Mouse (Mus musculus): ENCODE data around the gene Gm28308. TPM values are rescaled to one million over a fixed set of nuclear protein-coding genes. Genes with fewer than 3 reads are reported as not detected.

Gm28308 gene
- polyA plus RNA-seq, 2 experiments: not detected

- no peak overlapping the region for H3K9ac ChIP-seq (replicated peaks)
- H3K4me3 ChIP-seq (ENCODE audit: insufficient read depth in 1 of 2, low read depth in 2 of 2, low read length in 2 of 2): no peak overlapping the region
- H3K27me3 ChIP-seq (ENCODE audit: control insufficient read depth, insufficient read depth, low read length): peaks cover 86% of the 10 kb centered on the region
- DNase-seq (ENCODE audit: low read depth in 3 of 3, low spot score in 3 of 3): no peak
- WGBS (ENCODE audit: insufficient replicate concordance): 38% methylated on average over 5 of the region's 5 CpGs
- no peak for TF ChIP-seq CTCF (IDR thresholded peaks at IDR 0.05; ENCODE audit: low read depth)
- no peak for TF ChIP-seq EP300 (IDR thresholded peaks at IDR 0.05; ENCODE audit: low read depth)
- no peak overlapping the region for H3K27ac ChIP-seq
- ATAC-seq (ENCODE audit: insufficient read depth): no peak
- H3K9me3 ChIP-seq (ENCODE audit: control insufficient read depth, low read length): no peaks in the 10 kb centered on the region
- H3K4me1 ChIP-seq (replicated peaks; ENCODE audit: control insufficient read depth in 2 of 2, insufficient read depth in 2 of 2, low read length in 1 of 2): no peaks in the 10 kb centered on the region
- no peak overlapping the region for H3K4me2 ChIP-seq (ENCODE audit: low read depth)
- no peaks in the 10 kb centered on the region for H3K36me3 ChIP-seq (replicated peaks; ENCODE audit: control insufficient read depth, insufficient read depth, low read depth)
Observed at GRCm38 (mm10) chr6:52154044-52154443, 59.1 kb downstream of the Gm28308 start.

GRCm38 (mm10) chr6:52153270-52153669, 59.9 kb downstream of the Gm28308 start:
- Histone ChIP-seq H3K4me3 (ENCODE audit: insufficient read depth in 1 of 2, low read depth in 2 of 2, low read length in 2 of 2) (no peak overlapping the region), H3K9ac (replicated peaks) (no peak overlapping the region), H3K27me3 (ENCODE audit: control insufficient read depth, insufficient read depth, low read length) (peaks cover 78% of the 10 kb centered on the region), H3K4me1 (replicated peaks; ENCODE audit: control insufficient read depth in 2 of 2, insufficient read depth in 2 of 2, low read length in 1 of 2) (no peaks in the 10 kb centered on the region), H3K36me3 (replicated peaks; ENCODE audit: control insufficient read depth, insufficient read depth, low read depth) (no peaks in the 10 kb centered on the region), H3K27ac (no peak overlapping the region), H3K4me2 (ENCODE audit: low read depth) (no peak overlapping the region), H3K9me3 (ENCODE audit: control insufficient read depth, low read length) (no peaks in the 10 kb centered on the region)
- TF ChIP-seq CTCF (IDR thresholded peaks at IDR 0.05; ENCODE audit: low read depth) (no peak), EP300 (IDR thresholded peaks at IDR 0.05; ENCODE audit: low read depth) (no peak)
- WGBS (ENCODE audit: insufficient replicate concordance): 5% methylated on average over 6 of the region's 6 CpGs
- DNase-seq (ENCODE audit: low read depth in 3 of 3, low spot score in 3 of 3) (no peak), ATAC-seq (ENCODE audit: insufficient read depth) (no peak)

DNA sequence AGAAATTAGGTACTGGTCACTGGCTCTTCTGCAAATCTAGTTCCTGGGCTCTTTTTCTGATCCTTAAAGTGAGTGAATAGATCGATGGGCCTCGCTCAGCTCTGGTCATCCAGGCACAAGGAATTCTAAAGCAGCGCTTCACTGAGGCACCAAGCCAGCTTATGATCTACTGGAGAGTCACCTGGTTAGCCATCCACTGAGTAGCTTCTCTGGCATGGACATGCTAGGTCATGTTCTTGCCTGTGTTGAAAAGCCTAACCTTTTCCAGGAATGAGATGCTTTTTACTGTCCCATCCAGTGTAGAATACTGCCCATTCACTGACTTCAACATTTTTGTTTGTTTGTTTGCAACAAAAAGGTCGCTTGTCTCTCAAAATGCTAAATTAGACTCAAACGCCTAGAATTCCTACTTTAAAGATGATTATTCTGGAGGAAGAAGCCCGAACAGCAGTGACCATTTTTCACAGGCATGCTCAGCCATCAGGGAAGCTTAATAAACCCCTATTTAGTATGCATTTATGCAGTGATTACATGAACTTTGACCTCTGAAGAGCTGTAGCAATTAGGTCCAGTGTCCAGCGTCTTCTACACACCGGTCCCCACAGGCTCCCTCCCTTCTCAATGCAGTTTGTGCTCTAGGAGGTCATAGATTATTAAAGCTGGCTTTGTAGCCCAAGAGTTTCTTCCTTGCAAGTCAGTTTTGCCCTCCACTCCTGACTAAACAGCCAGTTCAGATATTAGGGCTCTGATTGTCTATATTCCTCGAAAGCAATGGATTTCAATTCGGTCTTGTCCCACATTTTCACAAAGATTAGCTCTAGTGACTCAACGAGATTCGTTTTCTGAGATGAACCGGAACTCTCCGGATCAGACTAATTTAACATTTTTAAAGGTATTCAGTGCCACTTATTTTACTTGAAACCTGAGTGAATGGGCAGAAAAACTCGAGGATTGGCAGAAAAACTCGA, 60.6 kb downstream of the Gm28308 start:
- Histone ChIP-seq H3K4me3 (ENCODE audit: insufficient read depth in 1 of 2, low read depth in 2 of 2, low read length in 2 of 2) (no peak overlapping the region), H3K9ac (replicated peaks) (no peak overlapping the region), H3K4me1 (replicated peaks; ENCODE audit: control insufficient read depth in 2 of 2, insufficient read depth in 2 of 2, low read length in 1 of 2) (no peaks in the 10 kb centered on the region), H3K4me2 (ENCODE audit: low read depth) (no peak overlapping the region), H3K36me3 (replicated peaks; ENCODE audit: control insufficient read depth, insufficient read depth, low read depth) (no peaks in the 10 kb centered on the region), H3K27me3 (ENCODE audit: control insufficient read depth, insufficient read depth, low read length) (peaks cover 70% of the 10 kb centered on the region), H3K27ac (no peak overlapping the region), H3K9me3 (ENCODE audit: control insufficient read depth, low read length) (no peaks in the 10 kb centered on the region)
- TF ChIP-seq CTCF (IDR thresholded peaks at IDR 0.05; ENCODE audit: low read depth): no peak
- TF ChIP-seq EP300 (IDR thresholded peaks at IDR 0.05; ENCODE audit: low read depth): no peak
- 19% methylated on average over 16 of the region's 16 CpGs for WGBS (ENCODE audit: insufficient replicate concordance)
- no peak for DNase-seq (ENCODE audit: low read depth in 3 of 3, low spot score in 3 of 3)
- ATAC-seq (ENCODE audit: insufficient read depth): no peak

DNA sequence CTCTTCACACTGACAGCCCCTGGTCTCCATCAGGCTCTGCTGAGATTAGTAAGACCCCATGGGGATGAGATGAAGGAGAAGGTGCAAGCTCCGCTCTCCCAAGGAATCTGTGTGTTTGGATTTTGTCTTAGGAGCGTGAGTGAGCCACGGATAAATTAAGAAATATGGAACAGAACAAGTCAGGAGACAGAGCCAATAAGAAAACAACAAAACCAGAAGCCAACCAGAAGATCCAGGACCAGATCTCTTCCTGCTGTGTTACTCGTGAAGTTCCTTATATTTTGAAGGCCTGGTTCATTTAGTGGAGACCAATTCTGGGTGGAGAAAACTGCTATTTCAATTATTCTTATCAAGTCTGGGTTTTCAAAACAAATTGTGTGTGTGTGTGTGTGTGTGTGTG, 61.6 kb downstream of the Gm28308 start:
- no peaks in the 10 kb centered on the region for H3K4me1 ChIP-seq (replicated peaks; ENCODE audit: control insufficient read depth in 2 of 2, insufficient read depth in 2 of 2, low read length in 1 of 2)
- DNase-seq (ENCODE audit: low read depth in 3 of 3, low spot score in 3 of 3): no peak

GRCm38 (mm10) chr6:52150401-52150966, 62.7 kb downstream of the Gm28308 start:
- Histone ChIP-seq H3K4me3 (ENCODE audit: insufficient read depth in 1 of 2, low read depth in 2 of 2, low read length in 2 of 2) (no peak overlapping the region), H3K36me3 (replicated peaks; ENCODE audit: control insufficient read depth, insufficient read depth, low read depth) (no peaks in the 10 kb centered on the region), H3K9ac (replicated peaks) (no peak overlapping the region), H3K4me2 (ENCODE audit: low read depth) (no peak overlapping the region), H3K27me3 (ENCODE audit: control insufficient read depth, insufficient read depth, low read length) (peaks cover 50% of the 10 kb centered on the region), H3K4me1 (replicated peaks; ENCODE audit: control insufficient read depth in 2 of 2, insufficient read depth in 2 of 2, low read length in 1 of 2) (no peaks in the 10 kb centered on the region), H3K9me3 (ENCODE audit: control insufficient read depth, low read length) (no peaks in the 10 kb centered on the region), H3K27ac (no peak overlapping the region)
- 7% methylated on average over 16 of the region's 16 CpGs for WGBS (ENCODE audit: insufficient replicate concordance)
- DNase-seq (ENCODE audit: low read depth in 3 of 3, low spot score in 3 of 3): no peak
- no peak for TF ChIP-seq CTCF (IDR thresholded peaks at IDR 0.05; ENCODE audit: low read depth)
- no peak for TF ChIP-seq EP300 (IDR thresholded peaks at IDR 0.05; ENCODE audit: low read depth)
- no peak for ATAC-seq (ENCODE audit: insufficient read depth)

More for the DNA sequence above, 61.6 kb downstream of the Gm28308 start:
- H3K36me3 ChIP-seq (replicated peaks; ENCODE audit: control insufficient read depth, insufficient read depth, low read depth): no peaks in the 10 kb centered on the region
- H3K9ac ChIP-seq (replicated peaks): no peak overlapping the region
- H3K27ac ChIP-seq: no peak overlapping the region
- peaks cover 61% of the 10 kb centered on the region for H3K27me3 ChIP-seq (ENCODE audit: control insufficient read depth, insufficient read depth, low read length)
- no peak overlapping the region for H3K4me3 ChIP-seq (ENCODE audit: insufficient read depth in 1 of 2, low read depth in 2 of 2, low read length in 2 of 2)
- TF ChIP-seq CTCF (IDR thresholded peaks at IDR 0.05; ENCODE audit: low read depth): no peak
- TF ChIP-seq EP300 (IDR thresholded peaks at IDR 0.05; ENCODE audit: low read depth): no peak
- ATAC-seq (ENCODE audit: insufficient read depth): no peak
- no peaks in the 10 kb centered on the region for H3K9me3 ChIP-seq (ENCODE audit: control insufficient read depth, low read length)
- no peak overlapping the region for H3K4me2 ChIP-seq (ENCODE audit: low read depth)
- 20% methylated on average over 4 of the region's 4 CpGs for WGBS (ENCODE audit: insufficient replicate concordance)

Data from liver, embryonic 14.5 days (tissue).